Mouse (Mus musculus): Measurements from ENCODE around the gene Gm3435. TPM values are rescaled to one million over a fixed set of nuclear protein-coding genes. Genes with fewer than 3 reads are reported as not detected.

The Gm3435 gene
- polyA plus RNA-seq, 1 experiment from 2014 or later: 8.0 TPM

Other genes with a start within 250 kb of the Gm3435 start
- gene Wdr27, start 67.0 kb upstream of the Gm3435 start, polyA plus RNA-seq (2014; fragmentation: Nextera tagmentation; extraction: Ambion mirVana): 5.1 and 8.2 TPM in 2 replicates
- gene 1600012H06Rik, start 67.0 kb upstream of the Gm3435 start, polyA plus RNA-seq (2014; fragmentation: Nextera tagmentation; extraction: Ambion mirVana): 33.3 and 36.0 TPM in 2 replicates
- 30.0 and 31.3 TPM in 2 replicates for gene Phf10, start 48.9 kb upstream of the Gm3435 start, polyA plus RNA-seq (2014; fragmentation: Nextera tagmentation; extraction: Ambion mirVana)
- 10.1 and 12.5 TPM in 2 replicates for gene 9030025P20Rik, start 31.7 kb upstream of the Gm3435 start, polyA plus RNA-seq (2014; fragmentation: Nextera tagmentation; extraction: Ambion mirVana)
- 1.3 and 1.4 TPM in 2 replicates for gene Gm3417, start 31.4 kb upstream of the Gm3435 start, polyA plus RNA-seq (2014; fragmentation: Nextera tagmentation; extraction: Ambion mirVana)
- 69.3 and 83.2 TPM in 2 replicates for gene Ermard, start 31.0 kb downstream of the Gm3435 start, polyA plus RNA-seq (2014; fragmentation: Nextera tagmentation; extraction: Ambion mirVana)
- 0.68 TPM in 1 of 2 replicates, not detected in the other for gene Tcte3, start 31.3 kb downstream of the Gm3435 start, polyA plus RNA-seq (2014; fragmentation: Nextera tagmentation; extraction: Ambion mirVana)
- 3.8 and 4.6 TPM in 2 replicates for gene Gm3448, start 31.4 kb downstream of the Gm3435 start, polyA plus RNA-seq (2014; fragmentation: Nextera tagmentation; extraction: Ambion mirVana)